Mouse (Mus musculus): Measurements from ENCODE around the gene Agap3.
A peak's percentile ranks its signal among the peaks of the same experiment; 100 is the strongest.

Gene Agap3

GRCm38 (mm10) chr5:24474025-24474722 lies 22.2 kb downstream of the Agap3 start:
- no peak for DNase-seq (ENCODE audit: extremely low read depth, low read depth, low spot score)

DNA sequence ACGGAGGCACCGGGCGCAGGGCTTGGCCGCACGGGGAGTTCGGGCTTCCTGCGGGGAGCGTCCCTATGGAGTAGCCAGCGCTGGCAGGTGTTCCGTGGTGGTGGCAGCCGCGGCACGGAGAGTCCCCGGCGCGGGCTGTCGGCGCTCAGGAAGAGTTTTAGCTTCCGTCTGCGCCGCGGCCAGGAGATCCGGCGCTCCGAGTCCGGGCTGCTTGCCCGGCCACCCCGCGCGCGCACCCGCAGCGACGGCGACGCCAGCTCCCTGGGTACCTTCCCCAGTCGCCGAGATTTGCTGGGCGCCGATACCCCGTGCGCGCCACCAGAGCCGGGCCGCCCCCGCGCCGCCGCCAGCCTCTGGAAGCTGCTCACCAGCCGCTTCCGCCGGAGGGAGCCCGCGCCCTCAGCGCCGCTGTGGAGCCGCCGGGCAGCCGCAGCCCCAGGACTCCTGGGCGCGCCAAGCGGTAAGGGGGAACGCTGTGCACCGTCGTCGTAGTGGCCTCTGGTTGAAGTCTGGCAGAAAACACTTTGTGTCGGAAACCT lies 22.8 kb downstream of the Agap3 start:
- no peak for DNase-seq (ENCODE audit: extremely low read depth, low read depth, low spot score)

DNA sequence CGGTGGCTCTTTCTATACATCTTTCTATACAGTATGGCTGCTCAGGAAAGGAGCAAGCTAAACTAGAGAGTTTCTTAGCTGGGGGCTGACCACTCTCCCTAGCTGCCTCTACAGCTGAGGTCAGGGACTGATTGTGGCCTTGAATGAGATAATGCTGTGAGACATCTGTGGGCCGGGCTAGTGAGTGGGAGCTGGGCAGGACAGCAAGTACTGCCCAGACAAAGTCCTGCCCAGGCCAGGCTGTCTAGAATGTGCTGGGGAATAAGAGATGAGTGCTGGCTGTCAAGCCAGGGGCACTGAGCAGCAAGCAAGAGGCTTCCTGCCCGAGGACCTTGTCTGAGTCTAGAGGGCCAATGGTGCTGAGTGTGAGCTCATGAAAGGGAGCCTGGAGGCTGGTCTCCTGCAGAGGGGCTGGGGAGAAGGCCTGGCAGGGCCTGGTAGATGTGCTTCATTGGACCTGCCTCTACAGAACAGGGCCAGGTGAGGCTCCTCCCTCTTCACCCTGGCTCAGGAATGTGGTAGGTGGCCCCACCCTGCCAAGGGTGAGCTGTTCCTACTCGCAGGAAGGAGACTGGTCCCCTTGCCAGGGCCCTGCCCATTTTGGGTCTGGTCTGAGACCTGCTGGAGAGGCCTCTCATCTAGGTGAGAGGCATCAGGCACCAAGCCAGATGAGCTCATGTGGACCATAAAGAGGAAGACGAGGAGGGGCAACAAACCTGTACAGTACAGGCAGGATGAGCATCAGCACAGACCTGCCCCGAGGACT lies 23.7 kb downstream of the Agap3 start:
- DNase-seq (ENCODE audit: extremely low read depth, low read depth, low spot score), result peak; percentile 88

GRCm38 (mm10) chr5:24477909-24478308 lies 25.9 kb downstream of the Agap3 start:
- DNase-seq (ENCODE audit: extremely low read depth, low read depth, low spot score), result no peak

- no peak for DNase-seq (ENCODE audit: extremely low read depth, low read depth, low spot score)
Observed at GRCm38 (mm10) chr5:24481647-24482046, 29.7 kb downstream of the Agap3 start.

DNA sequence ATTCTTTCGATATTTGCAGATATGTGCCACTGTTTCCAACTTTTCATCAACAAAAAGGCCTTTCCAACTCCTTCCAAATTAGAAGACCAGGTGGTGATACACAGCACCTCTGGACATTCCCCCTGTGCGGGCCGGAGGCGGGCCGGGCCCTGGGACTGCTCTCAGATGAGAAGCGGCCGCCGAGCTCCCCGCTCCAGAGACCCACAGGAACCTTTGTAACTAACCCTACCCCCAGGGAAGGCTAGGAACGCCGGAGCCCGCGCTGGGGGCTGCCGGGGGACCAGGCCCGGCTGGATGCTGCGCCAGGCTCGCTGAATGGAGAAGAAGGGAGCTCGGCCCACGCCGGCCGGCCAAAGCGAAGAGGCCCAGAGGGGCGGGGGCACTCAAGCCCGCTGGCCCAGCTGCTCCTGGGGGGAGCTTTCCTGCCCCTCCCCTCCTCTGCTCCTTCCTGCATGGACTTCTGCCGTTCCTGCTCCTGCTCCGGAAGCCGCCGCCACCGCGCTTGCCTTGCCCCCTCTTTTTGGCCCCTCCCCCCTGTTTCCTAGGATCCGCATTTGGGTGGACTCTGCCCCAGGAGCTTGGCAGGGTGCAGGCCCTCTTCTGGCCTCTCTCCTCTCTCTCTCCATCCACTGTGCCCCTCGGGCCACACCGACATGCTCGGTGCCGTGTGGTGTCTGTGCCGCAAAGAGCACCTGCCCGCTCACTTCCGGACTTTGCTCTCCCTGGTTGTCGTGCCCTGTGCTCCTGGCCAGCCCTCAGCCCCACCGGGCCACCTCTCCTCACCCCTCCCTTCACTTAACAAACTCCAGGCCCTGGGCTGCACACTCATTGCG lies 30.5 kb downstream of the Agap3 start:
- no peak for DNase-seq (ENCODE audit: extremely low read depth, low read depth, low spot score)

DNA sequence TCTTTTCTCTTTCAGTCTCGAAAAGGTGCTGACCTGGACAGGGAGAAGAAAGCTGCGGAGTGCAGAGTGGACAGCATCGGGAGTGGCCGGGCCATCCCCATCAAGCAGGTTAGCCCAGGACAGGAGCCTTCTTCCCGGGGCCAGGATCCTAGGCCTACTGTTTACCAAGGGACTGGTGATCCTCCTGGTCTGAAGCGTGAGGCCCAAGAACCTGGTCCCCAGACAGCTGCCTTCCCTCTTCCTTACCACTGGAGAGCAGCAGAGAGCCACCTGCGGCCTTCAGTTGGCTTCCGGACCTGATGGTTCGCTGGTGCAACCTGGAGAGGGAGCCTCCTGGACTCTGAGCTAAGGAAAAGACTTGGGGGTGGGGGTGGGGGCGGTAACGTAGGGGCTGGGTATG lies 31.3 kb downstream of the Agap3 start:
- DNase-seq (ENCODE audit: extremely low read depth, low read depth, low spot score), result no peak

DNA sequence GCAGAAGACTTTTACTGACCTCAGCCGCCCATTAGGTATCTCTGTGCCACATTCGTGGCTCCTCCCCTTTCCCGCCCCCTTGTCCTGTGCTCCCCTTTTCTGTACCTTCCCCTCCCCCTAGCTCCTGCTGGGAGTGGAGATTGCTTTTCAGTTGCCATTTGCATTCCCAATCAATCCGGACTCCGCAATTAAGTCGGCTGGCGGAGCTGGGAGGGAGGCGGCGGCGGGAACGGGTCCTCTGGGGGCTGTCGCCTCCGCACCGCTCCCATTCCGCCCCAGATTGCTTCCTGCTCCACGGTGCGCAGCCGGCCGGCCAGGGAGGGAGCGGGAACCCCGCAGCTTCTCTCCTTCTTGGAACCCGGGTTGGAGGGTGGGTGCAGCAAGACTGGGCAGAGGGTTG lies 33.0 kb downstream of the Agap3 start:
- DNase-seq (ENCODE audit: extremely low read depth, low read depth, low spot score), result no peak

DNA sequence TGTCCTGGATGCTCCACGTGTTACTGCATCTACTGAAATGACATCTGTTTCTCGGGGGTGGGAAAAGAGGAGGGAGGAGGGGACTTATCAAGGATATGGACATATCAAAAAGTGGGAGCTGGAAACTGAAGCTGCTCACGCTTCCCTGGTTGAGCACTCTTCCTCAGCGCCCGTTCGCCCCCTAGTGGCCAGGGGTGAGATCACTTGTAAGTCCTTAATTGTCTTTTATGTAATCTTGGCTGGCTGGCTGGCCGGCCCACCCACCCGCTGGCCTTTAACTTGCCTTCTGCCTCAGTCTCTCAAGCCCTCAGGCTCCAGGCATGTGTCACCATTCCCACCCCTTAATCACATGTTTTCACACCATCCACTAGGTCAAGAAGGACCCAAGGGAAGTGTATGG lies 34.1 kb downstream of the Agap3 start:
- DNase-seq (ENCODE audit: extremely low read depth, low read depth, low spot score), result no peak

GRCm38 (mm10) chr5:24486738-24487137 lies 34.8 kb downstream of the Agap3 start:
- DNase-seq (ENCODE audit: extremely low read depth, low read depth, low spot score), result no peak

GRCm38 (mm10) chr5:24490413-24490920 lies 38.5 kb downstream of the Agap3 start:
- no peak for DNase-seq (ENCODE audit: extremely low read depth, low read depth, low spot score)

DNA sequence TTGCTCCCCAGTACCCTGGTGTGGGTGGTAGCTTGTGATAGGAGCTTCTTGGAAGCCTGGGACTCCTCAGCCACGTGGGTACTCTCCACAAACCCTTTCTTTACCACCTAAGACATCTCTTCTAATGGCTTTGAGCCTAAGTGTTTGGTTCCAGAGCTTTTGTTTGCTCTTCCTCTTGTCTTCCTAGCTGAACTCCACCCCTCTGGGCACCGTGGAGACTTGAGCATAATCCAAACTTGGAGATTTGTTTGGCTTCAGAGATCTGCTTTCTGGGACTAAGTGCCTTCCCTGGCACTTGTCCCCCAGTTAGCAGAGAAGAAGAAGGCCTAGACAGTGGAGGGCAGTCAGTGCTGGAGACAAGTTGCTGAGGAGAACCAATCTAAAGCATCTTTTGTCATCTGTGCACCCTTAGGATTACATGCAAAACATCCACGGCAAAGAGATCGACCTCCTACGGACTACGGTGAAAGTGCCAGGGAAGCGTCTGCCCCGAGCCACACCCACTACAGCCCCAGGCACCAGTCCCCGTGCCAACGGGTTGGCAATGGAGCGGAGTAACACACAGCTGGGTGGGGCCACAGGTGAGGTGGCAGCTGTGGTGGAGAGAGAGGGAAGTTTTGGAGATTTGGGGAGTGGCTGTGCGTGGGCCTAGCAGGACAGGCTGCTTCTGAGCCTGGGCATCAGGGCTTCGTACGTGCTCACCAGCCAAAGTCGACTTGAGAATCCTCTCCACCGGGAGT lies 40.7 kb downstream of the Agap3 start:
- DNase-seq (ENCODE audit: extremely low read depth, low read depth, low spot score), result no peak

- DNase-seq (ENCODE audit: extremely low read depth, low read depth, low spot score), result no peak
Observed at GRCm38 (mm10) chr5:24495019-24495418, 43.0 kb downstream of the Agap3 start.

GRCm38 (mm10) chr5:24496756-24497155 lies 44.8 kb downstream of the Agap3 start:
- no peak for DNase-seq (ENCODE audit: extremely low read depth, low read depth, low spot score)

GRCm38 (mm10) chr5:24497526-24497925 lies 45.5 kb downstream of the Agap3 start:
- DNase-seq (ENCODE audit: extremely low read depth, low read depth, low spot score), result no peak

- no peak for DNase-seq (ENCODE audit: extremely low read depth, low read depth, low spot score)
Observed at GRCm38 (mm10) chr5:24499113-24499512, 47.1 kb downstream of the Agap3 start.

GRCm38 (mm10) chr5:24500851-24501250 lies 48.9 kb downstream of the Agap3 start:
- DNase-seq (ENCODE audit: extremely low read depth, low read depth, low spot score), result no peak

DNA sequence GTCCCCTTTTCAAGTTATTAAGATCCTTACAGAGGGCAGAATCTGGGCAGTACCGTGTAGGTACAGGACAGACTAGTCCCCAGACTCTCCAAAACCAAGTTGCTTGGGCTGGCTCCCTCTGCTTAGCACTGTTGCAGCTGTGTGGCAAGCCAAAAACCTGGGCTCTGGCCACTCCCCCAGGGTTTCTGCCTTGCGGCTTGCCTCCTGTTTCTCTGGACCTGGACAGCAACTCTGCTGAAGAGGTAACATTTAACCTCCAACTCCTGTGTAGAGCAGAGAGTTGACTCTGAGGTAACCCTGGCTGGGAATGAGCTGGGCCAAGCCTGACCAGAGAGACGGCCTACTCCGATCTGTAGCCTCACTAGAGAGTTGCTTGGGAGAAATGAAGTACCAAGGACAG lies 50.8 kb downstream of the Agap3 start:
- no peak for DNase-seq (ENCODE audit: extremely low read depth, low read depth, low spot score)

GRCm38 (mm10) chr5:24505513-24505912 lies 53.5 kb downstream of the Agap3 start:
- DNase-seq (ENCODE audit: extremely low read depth, low read depth, low spot score), result no peak

GRCm38 (mm10) chr5:24508406-24508805 lies 56.4 kb downstream of the Agap3 start:
- DNase-seq (ENCODE audit: extremely low read depth, low read depth, low spot score), result no peak

DNA sequence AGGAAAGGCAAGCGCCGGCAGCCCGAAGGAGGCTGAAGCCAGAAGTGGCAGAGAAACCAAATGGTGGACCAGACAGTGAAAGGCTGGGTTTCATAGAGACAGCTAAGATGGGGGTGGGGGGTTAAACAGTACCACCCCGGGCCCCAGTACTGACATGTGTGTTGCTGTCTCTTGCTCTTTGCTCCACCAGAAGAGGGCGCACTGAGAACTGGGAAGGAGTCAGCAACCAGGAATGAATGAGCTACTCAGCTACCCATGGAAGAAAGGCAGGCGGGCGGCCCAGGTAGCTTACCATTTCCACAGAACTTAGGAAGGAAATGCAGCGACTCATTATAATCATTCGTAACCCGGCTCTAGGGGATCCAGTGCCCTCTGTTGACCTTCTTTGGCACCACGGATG lies 58.7 kb downstream of the Agap3 start:
- DNase-seq (ENCODE audit: extremely low read depth, low read depth, low spot score), result no peak
